Mouse (Mus musculus): ENCODE data around the gene Gls2. TPM values are rescaled to one million over a fixed set of nuclear protein-coding genes. Genes with fewer than 3 reads are reported as not detected.
A peak's percentile ranks its signal among the peaks of the same experiment; 100 is the strongest.
"Not testable (repeated sequence)": the region's sequence is repeated elsewhere in the genome, so short reads cannot be mapped to it uniquely, and the experiment has no call there.

The Gls2 gene
- polyA plus RNA-seq, 1 experiment = 77.7 TPM

- Histone ChIP-seq H3K27ac (ENCODE audit: insufficient read depth, low read length) (peak overlapping the region; percentile 6; the same call in 1 of the 2 replicates), H3K27me3 (ENCODE audit: control insufficient read depth, insufficient read depth, low read length) (no peaks in the 10 kb centered on the region), H3K4me3 (replicated peaks; ENCODE audit: insufficient read depth, low read depth, low read length) (peak overlapping the region; percentile 54), H3K4me1 (ENCODE audit: control insufficient read depth, insufficient read depth, low read length) (peaks cover 2% of the 10 kb centered on the region; the same call in 1 of the 2 replicates)
- under 1% methylated on average over 18 of the region's 18 CpGs for WGBS
- DNase-seq = peak; percentile 76 to 82
- no peak for TF ChIP-seq POLR2A (IDR thresholded peaks at IDR 0.05; ENCODE audit: borderline replicate concordance, insufficient read depth, low read length)
- peak; percentile 72 for TF ChIP-seq CTCF (IDR thresholded peaks at IDR 0.05; ENCODE audit: borderline replicate concordance, insufficient read depth, low read depth, low read length)
Observed at GRCm38 (mm10) chr10:128212871-128213323, 18.6 kb downstream of the Gls2 start.

- DNase-seq; H3K4me3 ChIP-seq (replicated peaks; ENCODE audit: insufficient read depth, low read depth, low read length); H3K4me1 ChIP-seq (ENCODE audit: control insufficient read depth, insufficient read depth, low read length); H3K27me3 ChIP-seq (ENCODE audit: control insufficient read depth, insufficient read depth, low read length); H3K27ac ChIP-seq (ENCODE audit: insufficient read depth, low read length): not testable (repeated sequence)
- 89% methylated on average over 4 of the region's 4 CpGs for WGBS
Observed at GRCm38 (mm10) chr10:128214112-128214511, 19.9 kb downstream of the Gls2 start.

GRCm38 (mm10) chr10:128214981-128215380, 20.7 kb downstream of the Gls2 start:
- Histone ChIP-seq H3K4me3 (replicated peaks; ENCODE audit: insufficient read depth, low read depth, low read length) (no peak overlapping the region), H3K27ac (ENCODE audit: insufficient read depth, low read length) (no peak overlapping the region), H3K4me1 (ENCODE audit: control insufficient read depth, insufficient read depth, low read length) (peaks cover 2% of the 10 kb centered on the region; the same call in 1 of the 2 replicates), H3K27me3 (ENCODE audit: control insufficient read depth, insufficient read depth, low read length) (no peaks in the 10 kb centered on the region)
- TF ChIP-seq CTCF (IDR thresholded peaks at IDR 0.05; ENCODE audit: borderline replicate concordance, insufficient read depth, low read depth, low read length) (no peak), POLR2A (IDR thresholded peaks at IDR 0.05; ENCODE audit: borderline replicate concordance, insufficient read depth, low read length) (no peak)
- DNase-seq = no peak
- WGBS = 79% methylated on average over 5 of the region's 5 CpGs

GRCm38 (mm10) chr10:128218387-128219117, 24.3 kb downstream of the Gls2 start:
- Histone ChIP-seq H3K27ac (ENCODE audit: insufficient read depth, low read length) (no peak overlapping the region), H3K4me3 (replicated peaks; ENCODE audit: insufficient read depth, low read depth, low read length) (no peak overlapping the region), H3K27me3 (ENCODE audit: control insufficient read depth, insufficient read depth, low read length) (no peaks in the 10 kb centered on the region), H3K4me1 (ENCODE audit: control insufficient read depth, insufficient read depth, low read length) (no peaks in the 10 kb centered on the region; the same call in 1 of the 2 replicates)
- TF ChIP-seq CTCF (IDR thresholded peaks at IDR 0.05; ENCODE audit: borderline replicate concordance, insufficient read depth, low read depth, low read length) (no peak), POLR2A (IDR thresholded peaks at IDR 0.05; ENCODE audit: borderline replicate concordance, insufficient read depth, low read length) (no peak)
- WGBS = 94% methylated on average over 18 of the region's 18 CpGs
- no peak for DNase-seq

GRCm38 (mm10) chr10:128221533-128222286, 27.5 kb downstream of the Gls2 start:
- Histone ChIP-seq H3K27ac (ENCODE audit: insufficient read depth, low read length) (no peak overlapping the region), H3K4me3 (replicated peaks; ENCODE audit: insufficient read depth, low read depth, low read length) (no peak overlapping the region), H3K27me3 (ENCODE audit: control insufficient read depth, insufficient read depth, low read length) (no peaks in the 10 kb centered on the region), H3K4me1 (ENCODE audit: control insufficient read depth, insufficient read depth, low read length) (no peaks in the 10 kb centered on the region; the same call in 1 of the 2 replicates)
- TF ChIP-seq CTCF (IDR thresholded peaks at IDR 0.05; ENCODE audit: borderline replicate concordance, insufficient read depth, low read depth, low read length) (no peak), POLR2A (IDR thresholded peaks at IDR 0.05; ENCODE audit: borderline replicate concordance, insufficient read depth, low read length) (no peak)
- no peak for DNase-seq
- WGBS = 63% methylated on average over 16 of the region's 16 CpGs

- Histone ChIP-seq H3K4me1 (ENCODE audit: control insufficient read depth, insufficient read depth, low read length) (no peaks in the 10 kb centered on the region; the same call in 1 of the 2 replicates), H3K27me3 (ENCODE audit: control insufficient read depth, insufficient read depth, low read length) (no peaks in the 10 kb centered on the region), H3K4me3 (replicated peaks; ENCODE audit: insufficient read depth, low read depth, low read length) (no peak overlapping the region), H3K27ac (ENCODE audit: insufficient read depth, low read length) (no peak overlapping the region)
- DNase-seq = no peak
- 46% methylated on average over 5 of the region's 5 CpGs for WGBS
- TF ChIP-seq POLR2A (IDR thresholded peaks at IDR 0.05; ENCODE audit: borderline replicate concordance, insufficient read depth, low read length) (no peak), CTCF (IDR thresholded peaks at IDR 0.05; ENCODE audit: borderline replicate concordance, insufficient read depth, low read depth, low read length) (no peak)
Observed at GRCm38 (mm10) chr10:128225064-128225463, 30.8 kb downstream of the Gls2 start.

- Histone ChIP-seq H3K27ac (ENCODE audit: insufficient read depth, low read length) (no peak within 1 kb of the TSS), H3K27me3 (ENCODE audit: control insufficient read depth, insufficient read depth, low read length) (no peaks in the 10 kb centered on the region), H3K4me3 (replicated peaks; ENCODE audit: insufficient read depth, low read depth, low read length) (no peak within 1 kb of the TSS), H3K4me1 (ENCODE audit: control insufficient read depth, insufficient read depth, low read length) (no peaks in the 10 kb centered on the region; the same call in 1 of the 2 replicates)
- DNase-seq = no peak
- WGBS = 44% methylated on average over 4 of the region's 4 CpGs
- no peak for TF ChIP-seq CTCF (IDR thresholded peaks at IDR 0.05; ENCODE audit: borderline replicate concordance, insufficient read depth, low read depth, low read length)
- no peak for TF ChIP-seq POLR2A (IDR thresholded peaks at IDR 0.05; ENCODE audit: borderline replicate concordance, insufficient read depth, low read length)
Observed at GRCm38 (mm10) chr10:128225538-128225937, 31.3 kb downstream of the Gls2 start, which contains the start of gene Mip. TSS of gene Mip (plus strand) at chr10:128225838.
